Mouse (Mus musculus) forebrain, embryonic 15.5 days (tissue): ENCODE measurements around the gene Arhgef7. TPM values are rescaled to one million over a fixed set of nuclear protein-coding genes. Genes with fewer than 3 reads are reported as not detected.

Source experiments
- ATAC-seq: fragments of 200-750 bp; cut with Nextera tagmentation; replicated peaks from 2 replicates; pipeline ENCODE4 v1.8.0; 2017; ENCODE audit warnings: mild to moderate bottlenecking, moderate TSS enrichment, moderate library complexity
- H3K27ac ChIP-seq: fragments of 300-500 bp; sonication (generic); replicated peaks from 2 replicates; pipeline ENCODE4 v1.5.1; 2015; ENCODE audit warnings: mild to moderate bottlenecking, inconsistent platforms
- H3K27me3 ChIP-seq: fragments of 300-500 bp; sonication (generic); 2 replicates; pipeline ENCODE4 v1.6.1; 2015; ENCODE audit warnings: inconsistent platforms
- H3K36me3 ChIP-seq: fragments of 300-500 bp; sonication (generic); 2 replicates; pipeline ENCODE4 v1.6.1; 2015; ENCODE audit warnings: mild to moderate bottlenecking, inconsistent platforms
- H3K4me1 ChIP-seq: fragments of 300-500 bp; sonication (generic); 2 replicates; pipeline ENCODE4 v1.6.1; 2015; ENCODE audit warnings: inconsistent platforms
- H3K4me2 ChIP-seq: fragments of 300-500 bp; sonication (generic); replicated peaks from 2 replicates; pipeline ENCODE4 v1.6.1; 2015; ENCODE audit warnings: mild to moderate bottlenecking, inconsistent platforms
- H3K4me3 ChIP-seq: fragments of 300-500 bp; sonication (generic); 2 replicates; pipeline ENCODE4 v1.5.1; 2015; ENCODE audit warnings: mild to moderate bottlenecking, inconsistent platforms
- H3K9ac ChIP-seq: fragments of 300-500 bp; sonication (generic); replicated peaks from 2 replicates; pipeline ENCODE4 v1.6.1; 2015; ENCODE audit warnings: mild to moderate bottlenecking, inconsistent platforms
- H3K9me3 ChIP-seq: fragments of 300-500 bp; sonication (generic); 2 replicates; pipeline ENCODE4 v1.6.1; 2016; ENCODE audit warnings: inconsistent platforms
- WGBS: fragments of 180-500 bp; shearing (Covaris S2); methylation state at CpG from one replicate; pipeline ENCODE4 v1.1.7; 2015; ENCODE audit warnings: mixed read lengths; 5-methylcytosine and 5-hydroxymethylcytosine counted together
- polyA plus RNA-seq: library from polyadenylated mRNA; unstranded; fragments of >200 nt; fragmentation: Nextera tagmentation; extraction: Ambion mirVana; gene quantifications from 2 replicates; pipeline ENCODE4 v1.2.1, GENCODE M21; 2015

Arhgef7 gene
- polyA plus RNA-seq, 1 experiment from 2014 or later, result 77.1 TPM

DNA sequence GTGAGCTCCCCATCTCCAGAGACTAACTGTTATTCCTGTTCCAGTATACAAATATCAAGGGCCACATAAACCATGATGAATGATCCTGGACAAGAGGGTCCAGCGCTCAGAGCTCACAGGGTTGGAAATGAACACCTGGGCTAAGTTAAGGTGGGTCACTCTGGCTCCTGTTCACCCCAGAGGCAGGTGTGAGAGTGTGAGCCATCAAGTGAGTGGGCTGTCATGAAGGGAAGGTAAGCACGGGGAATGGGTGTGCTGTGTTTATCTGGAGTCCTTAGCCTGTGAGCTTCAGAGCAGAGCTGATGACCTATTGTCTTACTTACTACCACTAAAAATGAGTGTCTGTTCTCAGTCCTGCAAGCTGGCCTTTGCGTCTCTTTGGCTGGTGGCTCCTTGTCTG lies 157.1 kb downstream of the Arhgef7 start:
- H3K9me3 ChIP-seq, result 0 out of 2 replicates have a peak, but pooled peaks cover 6% of the 10 kb centered on the region
- H3K36me3 ChIP-seq, result no peaks in the 10 kb centered on the region
- no peak overlapping the region for H3K9ac ChIP-seq
- no peak overlapping the region for H3K27ac ChIP-seq
- no peaks in the 10 kb centered on the region for H3K27me3 ChIP-seq
- no peak overlapping the region for H3K4me3 ChIP-seq
- ATAC-seq, result no peak
- peaks cover 22% of the 10 kb centered on the region for H3K4me1 ChIP-seq
- H3K4me2 ChIP-seq, result no peak overlapping the region
- 90% methylated on average over 3 of the region's 3 CpGs for WGBS

Other genes with a start within 250 kb of the Arhgef7 start
- gene Rab20, start 249.0 kb upstream of the Arhgef7 start, polyA plus RNA-seq, result 0.91 and 1.2 TPM in 2 replicates
- 161 and 166 TPM in 2 replicates for gene Naxd, start 230.2 kb upstream of the Arhgef7 start, polyA plus RNA-seq
- 27.9 and 30.2 TPM in 2 replicates for gene Cars2, start 176.9 kb upstream of the Arhgef7 start, polyA plus RNA-seq
- 55.5 and 56.2 TPM in 2 replicates for gene Ing1, start 172.2 kb upstream of the Arhgef7 start, polyA plus RNA-seq
- gene Ankrd10, start 92.0 kb upstream of the Arhgef7 start, polyA plus RNA-seq, result 119 and 121 TPM in 2 replicates
- 0.25 and 0.56 TPM in 2 replicates for gene 1700016D06Rik, start 26.7 kb upstream of the Arhgef7 start, polyA plus RNA-seq
- 0.59 and 1.4 TPM in 2 replicates for gene Tex29, start 112.8 kb downstream of the Arhgef7 start, polyA plus RNA-seq